Mouse (Mus musculus) liver, embryonic 15.5 days (tissue): Measurements from ENCODE around the gene Mrpl3. TPM values are rescaled to one million over a fixed set of nuclear protein-coding genes. Genes with fewer than 3 reads are reported as not detected.

Experiments used
- polyA plus RNA-seq: library from polyadenylated mRNA; unstranded; fragments of >200 nt; fragmentation: Nextera tagmentation; extraction: Ambion mirVana; gene quantifications from 2 replicates; pipeline ENCODE4 v1.2.1, GENCODE M21; 2015

The Mrpl3 gene
- polyA plus RNA-seq, 1 experiment from 2014 or later: 49.3 TPM

Other genes with a start within 250 kb of the Mrpl3 start
- gene Nudt16, start 78.6 kb downstream of the Mrpl3 start, polyA plus RNA-seq: 4.5 and 5.7 TPM in 2 replicates
- not detected in 2 replicates for gene 1700080E11Rik, start 91.9 kb downstream of the Mrpl3 start, polyA plus RNA-seq